Mouse (Mus musculus): ENCODE data around the gene Crabp2. TPM values are rescaled to one million over a fixed set of nuclear protein-coding genes. Genes with fewer than 3 reads are reported as not detected.

The Crabp2 gene
- polyA plus RNA-seq, 1 experiment from 2014 or later: 417 TPM

GRCm38 (mm10) chr3:88000181-88000580 lies 51.7 kb downstream of the Crabp2 start, which contains the start of gene Bcan:
Gene Bcan (minus strand): TSS chr3:88000230.
- H3K36me3 ChIP-seq (ENCODE audit: control insufficient read depth, insufficient read depth, low read length): no peaks in the 10 kb centered on the region
- H3K4me1 ChIP-seq (replicated peaks; ENCODE audit: control insufficient read depth, insufficient read depth, low read length): peaks cover 13% of the 10 kb centered on the region
- no peaks in the 10 kb centered on the region for H3K9me3 ChIP-seq (ENCODE audit: control insufficient read depth, low read length)
- peaks cover 75% of the 10 kb centered on the region for H3K27me3 ChIP-seq (ENCODE audit: control insufficient read depth, insufficient read depth, low read length)
- no peak for ATAC-seq (replicated peaks; ENCODE audit: low FRiP score)
- H3K4me2 ChIP-seq (ENCODE audit: low read depth, low read length, severe bottlenecking): peak within 1 kb of the TSS; percentile 86
- H3K9ac ChIP-seq (ENCODE audit: low read length): no peak within 1 kb of the TSS; the same call in 1 of the 2 replicates
- DNase-seq (ENCODE audit: low spot score): peak; percentile 70
- WGBS: 2% methylated on average over 39 of the region's 39 CpGs
- H3K27ac ChIP-seq (ENCODE audit: low read depth, low read length): no peak within 1 kb of the TSS
- peak within 1 kb of the TSS; percentile 38 for H3K4me3 ChIP-seq (ENCODE audit: low read depth, low read length)

GRCm38 (mm10) chr3:88000816-88001595 lies 52.5 kb downstream of the Crabp2 start:
- no peak overlapping the region for H3K9ac ChIP-seq (ENCODE audit: low read length)
- H3K4me2 ChIP-seq (ENCODE audit: low read depth, low read length, severe bottlenecking): peak overlapping the region; percentile 86; the same call in 1 of the 2 replicates
- no peaks in the 10 kb centered on the region for H3K36me3 ChIP-seq (ENCODE audit: control insufficient read depth, insufficient read depth, low read length)
- no peak for DNase-seq (ENCODE audit: low spot score)
- H3K27me3 ChIP-seq (ENCODE audit: control insufficient read depth, insufficient read depth, low read length): peaks cover 67% of the 10 kb centered on the region
- peaks cover 13% of the 10 kb centered on the region for H3K4me1 ChIP-seq (replicated peaks; ENCODE audit: control insufficient read depth, insufficient read depth, low read length)
- H3K4me3 ChIP-seq (ENCODE audit: low read depth, low read length): no peak overlapping the region; the same call in 1 of the 2 replicates
- no peaks in the 10 kb centered on the region; the same call in 1 of the 2 replicates for H3K9me3 ChIP-seq (ENCODE audit: control insufficient read depth, low read length)
- 12% methylated on average over 11 of the region's 11 CpGs for WGBS
- ATAC-seq (replicated peaks; ENCODE audit: low FRiP score): no peak
- H3K27ac ChIP-seq (ENCODE audit: low read depth, low read length): no peak overlapping the region

GRCm38 (mm10) chr3:88002291-88002976 lies 54.0 kb downstream of the Crabp2 start:
- ATAC-seq (replicated peaks; ENCODE audit: low FRiP score) (no peak), DNase-seq (ENCODE audit: low spot score) (no peak)
- H3K9ac ChIP-seq (ENCODE audit: low read length): no peak overlapping the region
- H3K4me3 ChIP-seq (ENCODE audit: low read depth, low read length): no peak overlapping the region
- H3K9me3 ChIP-seq (ENCODE audit: control insufficient read depth, low read length): no peaks in the 10 kb centered on the region; the same call in 1 of the 2 replicates
- no peaks in the 10 kb centered on the region for H3K36me3 ChIP-seq (ENCODE audit: control insufficient read depth, insufficient read depth, low read length)
- H3K27ac ChIP-seq (ENCODE audit: low read depth, low read length): no peak overlapping the region
- WGBS: 5% methylated on average over 17 of the region's 17 CpGs
- H3K4me2 ChIP-seq (ENCODE audit: low read depth, low read length, severe bottlenecking): no peak overlapping the region
- peaks cover 54% of the 10 kb centered on the region for H3K27me3 ChIP-seq (ENCODE audit: control insufficient read depth, insufficient read depth, low read length)
- H3K4me1 ChIP-seq (replicated peaks; ENCODE audit: control insufficient read depth, insufficient read depth, low read length): peaks cover 4% of the 10 kb centered on the region; the same call in 1 of the 2 replicates

Other genes with a start within 250 kb of the Crabp2 start
- 0.24 and 0.55 TPM in 2 replicates for gene Lrrc71, start 200.0 kb upstream of the Crabp2 start, polyA plus RNA-seq (2014; fragmentation: Nextera tagmentation; extraction: Ambion mirVana)
- 0.16 and 0.45 TPM in 2 replicates for gene Ntrk1, start 153.5 kb upstream of the Crabp2 start, polyA plus RNA-seq (2014; fragmentation: Nextera tagmentation; extraction: Ambion mirVana)
- 0.32 and 0.33 TPM in 2 replicates for gene Insrr, start 151.7 kb upstream of the Crabp2 start, polyA plus RNA-seq (2014; fragmentation: Nextera tagmentation; extraction: Ambion mirVana)
- 8.2 and 8.6 TPM in 2 replicates for gene Pear1, start 124.4 kb upstream of the Crabp2 start, polyA plus RNA-seq (2014; fragmentation: Nextera tagmentation; extraction: Ambion mirVana)
- not detected in 2 replicates for gene Sh2d2a, start 101.9 kb upstream of the Crabp2 start, polyA plus RNA-seq (2014; fragmentation: Nextera tagmentation; extraction: Ambion mirVana)
- gene Prcc, start 63.1 kb upstream of the Crabp2 start, polyA plus RNA-seq (2014; fragmentation: Nextera tagmentation; extraction: Ambion mirVana): 19.6 and 22.3 TPM in 2 replicates
- gene Hdgf, start 42.3 kb upstream of the Crabp2 start, polyA plus RNA-seq (2014; fragmentation: Nextera tagmentation; extraction: Ambion mirVana): 325 and 329 TPM in 2 replicates
- 69.4 and 74.5 TPM in 2 replicates for gene Mrpl24, start 29.2 kb upstream of the Crabp2 start, polyA plus RNA-seq (2014; fragmentation: Nextera tagmentation; extraction: Ambion mirVana)
- 73.9 and 78.7 TPM in 2 replicates for gene Isg20l2, start 18.4 kb upstream of the Crabp2 start, polyA plus RNA-seq (2014; fragmentation: Nextera tagmentation; extraction: Ambion mirVana)
- 22.2 and 23.2 TPM in 2 replicates for gene Rrnad1, start 17.9 kb upstream of the Crabp2 start, polyA plus RNA-seq (2014; fragmentation: Nextera tagmentation; extraction: Ambion mirVana)
- gene Nes, start 22.4 kb downstream of the Crabp2 start, polyA plus RNA-seq (2014; fragmentation: Nextera tagmentation; extraction: Ambion mirVana): 92.0 and 99.9 TPM in 2 replicates
- 0.52 and 0.72 TPM in 2 replicates for gene Bcan, start 51.6 kb downstream of the Crabp2 start, polyA plus RNA-seq (2014; fragmentation: Nextera tagmentation; extraction: Ambion mirVana)
- gene Hapln2, start 78.9 kb downstream of the Crabp2 start, polyA plus RNA-seq (2014; fragmentation: Nextera tagmentation; extraction: Ambion mirVana): 0.27 and 0.39 TPM in 2 replicates
- gene Gpatch4, start 94.4 kb downstream of the Crabp2 start, polyA plus RNA-seq (2014; fragmentation: Nextera tagmentation; extraction: Ambion mirVana): 32.8 and 39.0 TPM in 2 replicates
- 123 and 130 TPM in 2 replicates for gene Naxe, start 109.8 kb downstream of the Crabp2 start, polyA plus RNA-seq (2014; fragmentation: Nextera tagmentation; extraction: Ambion mirVana)
- gene Ttc24, start 129.6 kb downstream of the Crabp2 start, polyA plus RNA-seq (2014; fragmentation: Nextera tagmentation; extraction: Ambion mirVana): not detected in 2 replicates
- 26.8 and 27.0 TPM in 2 replicates for gene Iqgap3, start 133.3 kb downstream of the Crabp2 start, polyA plus RNA-seq (2014; fragmentation: Nextera tagmentation; extraction: Ambion mirVana)
- gene Mef2d, start 193.7 kb downstream of the Crabp2 start, polyA plus RNA-seq (2014; fragmentation: Nextera tagmentation; extraction: Ambion mirVana): 17.3 and 19.7 TPM in 2 replicates